Mouse (Mus musculus) embryo, embryonic 9.5 days (tissue): ENCODE measurements around the gene Fat3.

Experiments
- DNase-seq: peaks from one replicate; pipeline ENCODE4 v3.0.0-alpha.2; 2017; ENCODE audit errors: extremely low spot score

Gene Fat3

DNA sequence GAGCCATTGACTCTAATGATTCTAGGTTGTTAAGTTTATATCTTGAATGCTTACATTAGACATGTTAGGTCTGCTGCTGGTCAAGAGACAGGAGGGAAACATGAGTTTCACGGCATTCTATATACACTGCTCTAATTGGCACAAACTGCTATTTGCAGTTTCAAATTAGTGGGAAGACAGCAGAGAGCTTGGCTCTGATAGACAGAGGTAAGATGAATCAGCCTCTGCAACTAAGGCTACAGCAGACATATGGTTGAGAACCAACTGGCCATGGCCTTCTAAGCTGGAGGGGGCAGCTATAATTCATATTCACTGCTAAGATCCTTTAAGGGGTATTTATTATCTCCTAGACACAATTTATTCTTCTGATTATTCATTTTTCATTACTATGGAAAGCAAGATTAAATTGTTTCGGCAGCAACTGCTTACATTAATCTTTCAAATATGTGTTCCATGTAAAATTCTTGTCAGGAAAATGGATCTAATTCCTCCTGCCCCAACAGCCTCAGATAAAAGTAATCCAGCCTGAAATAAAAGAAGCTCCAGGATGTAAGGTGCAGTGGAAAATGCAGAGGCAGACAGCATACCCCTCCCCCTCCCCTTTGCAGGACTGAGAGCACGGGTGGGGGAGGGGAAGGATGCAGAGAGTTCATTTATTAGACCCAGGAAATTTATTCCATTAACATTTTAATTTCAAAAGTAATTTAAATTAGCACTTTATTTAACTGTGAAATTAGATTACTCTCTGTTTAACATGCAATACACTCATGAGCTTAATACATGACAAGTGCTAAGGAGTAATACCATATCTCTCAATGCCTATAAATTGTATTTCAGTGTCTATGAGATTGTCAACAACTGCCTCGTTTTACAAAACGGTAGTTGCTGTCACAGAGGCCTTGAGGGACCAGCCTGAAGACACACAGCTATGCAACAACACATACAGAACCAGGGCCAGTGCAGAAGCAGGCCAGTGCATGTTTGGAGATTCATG lies 189.9 kb downstream of the Fat3 start:
- no peak for DNase-seq

GRCm38 (mm10) chr9:16310305-16310704 lies 190.8 kb downstream of the Fat3 start:
- no peak for DNase-seq

DNA sequence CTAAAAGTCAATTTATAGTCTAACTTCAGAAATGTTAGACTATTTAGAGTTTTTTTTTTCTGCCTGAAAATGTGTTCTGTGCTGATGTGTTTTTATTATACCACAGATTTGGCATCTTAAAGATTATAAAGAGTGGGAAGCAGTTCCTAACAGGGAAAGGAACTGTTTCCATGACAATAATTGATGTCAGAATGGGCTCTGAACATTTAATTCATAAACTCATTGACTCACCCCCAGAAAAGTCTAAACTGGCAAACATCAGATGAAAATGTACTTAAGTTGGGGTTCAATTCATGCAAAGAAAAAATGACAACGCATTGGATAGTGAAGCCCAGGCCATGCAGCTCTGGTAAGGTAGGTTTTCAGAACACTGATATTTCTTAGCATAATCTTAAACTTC lies 193.3 kb downstream of the Fat3 start:
- DNase-seq, result no peak

DNA sequence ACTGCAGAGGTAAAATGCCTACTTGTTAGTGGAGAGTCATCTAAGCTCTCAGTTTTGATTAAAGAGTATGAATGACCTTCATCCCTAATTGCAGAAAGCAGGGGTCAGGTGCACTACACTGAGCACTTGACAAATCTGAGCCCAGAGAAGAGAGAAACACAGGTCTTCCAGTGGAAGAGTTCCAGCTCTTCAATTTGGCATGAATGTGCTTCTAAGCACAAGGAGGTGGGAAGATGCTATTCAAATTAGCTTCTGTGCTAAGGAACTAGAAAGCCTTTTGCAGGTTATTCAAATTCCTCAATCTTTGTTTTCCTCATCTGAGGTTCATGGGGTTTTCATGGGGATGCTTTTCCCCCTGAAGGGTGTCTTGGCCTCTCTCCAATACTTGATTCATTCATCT lies 194.9 kb downstream of the Fat3 start:
- no peak for DNase-seq

DNA sequence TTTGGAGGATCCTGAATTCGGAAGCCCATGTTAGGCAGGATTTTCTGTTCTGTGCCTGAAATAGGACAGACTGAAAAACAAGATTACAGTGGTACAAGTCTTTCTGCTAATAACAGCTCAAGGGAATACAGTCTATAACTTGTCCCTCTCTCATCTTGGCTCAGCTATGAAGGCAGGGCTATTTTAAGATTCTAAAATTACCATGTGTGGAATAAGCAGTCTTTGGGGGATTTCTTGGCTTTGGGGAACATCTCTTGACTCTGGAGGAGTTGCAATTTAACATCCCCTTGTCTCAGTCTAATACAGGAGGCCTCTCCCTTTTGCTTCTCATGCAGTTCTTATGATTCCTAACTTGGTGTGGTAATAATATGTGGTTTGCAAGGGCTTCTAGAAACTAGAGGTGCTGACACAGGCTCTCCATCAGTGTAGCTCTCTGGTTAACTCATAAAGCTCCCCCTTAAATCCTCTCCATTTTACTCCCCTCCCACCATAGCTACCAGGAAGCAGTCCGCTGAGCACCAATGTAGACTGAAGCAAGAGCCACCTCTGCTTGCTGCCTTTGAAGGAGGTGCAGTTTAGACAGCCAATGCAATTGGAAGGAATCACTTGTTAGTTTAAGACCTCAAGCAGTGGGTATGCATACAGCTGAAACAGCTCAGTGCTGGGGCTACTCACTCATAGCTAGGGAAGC lies 195.5 kb downstream of the Fat3 start:
- DNase-seq, result no peak

DNA sequence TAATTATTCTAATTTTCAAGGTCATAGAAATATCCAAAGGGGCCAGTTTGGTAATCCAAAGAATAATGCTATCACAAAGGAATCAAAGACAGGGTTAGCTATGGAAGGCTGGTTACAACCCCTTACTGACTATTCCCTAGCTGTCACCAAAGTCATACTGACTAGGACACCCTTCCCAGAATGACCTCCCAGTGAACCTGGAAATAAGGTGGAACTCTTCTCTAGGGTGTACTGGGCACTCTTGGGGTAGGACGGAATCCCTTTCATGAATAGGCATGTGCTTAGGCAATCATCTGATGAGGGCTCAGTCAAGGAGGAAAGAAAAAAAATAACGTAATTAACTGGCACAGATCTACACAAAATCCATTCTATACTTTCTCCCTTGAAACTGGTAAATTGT lies 196.1 kb downstream of the Fat3 start:
- DNase-seq, result no peak

GRCm38 (mm10) chr9:16302484-16302883 lies 198.6 kb downstream of the Fat3 start:
- DNase-seq, result no peak

DNA sequence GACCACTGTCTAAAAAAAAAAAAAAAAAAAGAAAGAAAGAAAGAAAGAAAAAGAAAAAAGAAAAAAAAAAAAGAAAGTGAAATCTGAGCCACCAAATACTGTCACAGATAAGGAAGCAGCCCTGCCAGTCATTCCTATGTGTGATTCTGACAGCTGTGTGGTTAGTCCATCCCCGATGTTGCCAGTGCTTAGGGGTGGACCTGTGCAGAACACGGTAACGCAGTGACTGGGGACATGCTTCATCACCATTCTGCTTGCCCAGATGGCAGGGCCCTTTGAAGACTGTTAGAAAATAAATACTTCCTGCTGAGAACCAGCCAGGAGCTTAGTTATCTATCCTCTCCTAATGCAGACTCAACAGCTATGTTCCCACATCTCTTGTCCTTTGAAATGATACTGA lies 203.2 kb downstream of the Fat3 start:
- no peak for DNase-seq

GRCm38 (mm10) chr9:16293928-16294806 lies 206.9 kb downstream of the Fat3 start:
- no peak for DNase-seq

DNA sequence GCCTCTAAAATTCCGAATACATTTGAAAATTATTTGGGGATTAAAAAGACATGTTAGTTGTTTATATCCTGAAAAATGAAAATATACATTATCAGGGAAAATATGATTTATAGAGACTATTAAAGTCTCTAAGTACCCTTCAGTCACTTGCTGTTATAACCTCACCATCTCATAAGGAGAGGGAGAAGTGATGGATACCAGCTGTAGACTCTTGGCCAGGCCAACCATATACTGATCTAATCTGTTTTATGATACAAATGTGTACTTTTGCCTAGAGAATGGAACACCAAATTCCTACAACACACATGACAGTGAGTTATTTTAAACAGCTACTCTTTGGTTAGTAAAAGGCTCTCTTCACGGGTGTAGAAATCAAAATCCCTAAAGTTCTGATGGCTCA lies 208.6 kb downstream of the Fat3 start:
- DNase-seq, result no peak

GRCm38 (mm10) chr9:16290911-16291310 lies 210.2 kb downstream of the Fat3 start:
- DNase-seq, result no peak

DNA sequence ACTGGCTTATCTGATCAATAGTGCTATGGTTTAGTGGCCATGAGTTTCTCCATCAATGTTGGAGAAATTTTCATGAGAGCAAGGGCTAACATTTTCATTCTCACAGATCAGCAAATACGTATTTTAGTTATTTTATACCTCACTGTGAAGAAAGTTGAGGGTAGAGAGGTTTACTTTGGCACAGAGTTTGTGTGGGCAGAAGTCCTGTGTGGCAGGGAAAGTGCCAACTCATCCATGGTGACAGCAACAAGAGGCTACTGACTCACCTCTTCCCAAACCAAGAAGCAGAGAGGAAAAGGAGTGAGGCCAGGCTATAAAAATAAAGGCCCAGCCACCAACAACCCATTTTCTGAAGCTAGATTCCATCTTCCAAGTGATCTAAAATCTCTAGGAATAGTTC lies 218.1 kb downstream of the Fat3 start:
- DNase-seq, result no peak

DNA sequence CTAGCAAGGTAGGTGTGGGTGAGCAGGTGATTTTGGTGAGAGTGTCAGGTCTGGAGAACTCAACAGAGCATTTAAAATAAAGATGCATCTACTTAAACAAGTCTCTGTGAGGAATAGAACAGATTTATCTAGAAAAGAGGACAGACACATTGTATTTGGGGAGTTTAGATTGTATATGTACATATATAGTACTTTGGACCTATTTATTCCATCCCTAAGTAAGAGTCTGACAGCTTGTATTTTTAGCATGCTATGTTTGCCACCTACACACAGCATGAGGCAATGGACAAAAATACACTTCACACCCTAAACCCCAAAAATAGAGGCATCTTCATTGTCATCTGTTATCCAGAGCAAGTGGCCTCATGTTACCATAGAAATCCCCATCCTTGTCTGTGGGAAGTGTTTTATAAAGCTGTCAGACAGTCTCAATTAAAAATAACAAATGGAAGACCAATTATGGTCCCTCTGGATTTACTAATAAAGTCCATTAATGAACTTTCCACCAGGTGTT lies 218.7 kb downstream of the Fat3 start:
- no peak for DNase-seq

- DNase-seq, result no peak
Measured at GRCm38 (mm10) chr9:16275589-16275988, 225.5 kb downstream of the Fat3 start.

DNA sequence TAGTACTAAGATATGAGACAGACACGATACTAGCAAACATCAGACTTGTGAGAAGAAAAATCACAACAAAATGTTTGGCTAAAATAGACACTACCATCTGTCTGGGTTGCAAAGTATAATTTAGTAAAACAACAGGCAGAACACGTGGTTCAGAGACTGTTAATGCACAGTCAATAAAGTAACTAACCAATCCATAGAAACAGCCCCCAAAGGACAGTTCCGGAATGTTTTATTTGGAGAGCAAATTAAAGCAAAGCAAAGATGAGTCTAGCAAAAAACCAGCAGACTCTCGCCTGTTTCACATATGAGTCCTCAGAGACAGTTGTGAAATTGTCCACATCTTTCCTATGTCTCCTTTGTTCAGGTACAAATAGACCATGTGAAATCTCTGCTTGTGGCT lies 227.0 kb downstream of the Fat3 start:
- no peak for DNase-seq

DNA sequence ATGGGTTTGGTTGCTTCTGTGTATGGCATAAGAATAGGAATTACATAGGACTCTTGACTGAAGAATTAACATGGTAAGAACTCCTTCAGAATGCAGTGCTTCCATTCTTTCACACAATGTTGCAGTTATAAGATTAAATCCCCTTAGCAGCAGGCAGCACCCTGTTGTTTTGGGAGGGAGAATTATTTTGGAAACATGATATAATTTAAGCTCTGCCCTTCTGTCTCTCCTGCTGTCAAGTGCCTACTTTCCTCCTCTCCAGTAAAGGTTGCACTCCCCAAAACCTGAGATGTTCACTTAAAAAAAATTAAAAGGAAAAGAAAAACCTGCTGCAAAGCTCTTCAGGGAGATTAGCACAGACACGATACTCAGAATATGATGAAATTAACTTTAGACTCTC lies 228.3 kb downstream of the Fat3 start:
- no peak for DNase-seq

DNA sequence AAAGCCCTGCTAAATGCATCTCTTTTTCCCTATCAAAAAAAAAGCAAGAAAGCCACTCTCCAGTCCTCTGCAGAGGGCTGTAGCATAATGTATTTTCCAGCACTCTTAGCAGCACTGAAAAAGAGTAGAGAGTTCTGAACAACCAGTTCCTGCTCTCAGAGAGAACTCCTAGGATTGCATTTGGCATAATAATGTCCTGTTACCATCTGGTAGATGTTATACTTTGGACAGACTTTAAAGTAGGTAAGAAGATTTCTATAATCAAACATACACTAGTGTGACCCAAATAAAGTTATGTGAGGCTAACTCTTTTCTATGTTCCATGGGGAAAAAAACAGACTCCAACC lies 230.3 kb downstream of the Fat3 start:
- DNase-seq, result no peak

DNA sequence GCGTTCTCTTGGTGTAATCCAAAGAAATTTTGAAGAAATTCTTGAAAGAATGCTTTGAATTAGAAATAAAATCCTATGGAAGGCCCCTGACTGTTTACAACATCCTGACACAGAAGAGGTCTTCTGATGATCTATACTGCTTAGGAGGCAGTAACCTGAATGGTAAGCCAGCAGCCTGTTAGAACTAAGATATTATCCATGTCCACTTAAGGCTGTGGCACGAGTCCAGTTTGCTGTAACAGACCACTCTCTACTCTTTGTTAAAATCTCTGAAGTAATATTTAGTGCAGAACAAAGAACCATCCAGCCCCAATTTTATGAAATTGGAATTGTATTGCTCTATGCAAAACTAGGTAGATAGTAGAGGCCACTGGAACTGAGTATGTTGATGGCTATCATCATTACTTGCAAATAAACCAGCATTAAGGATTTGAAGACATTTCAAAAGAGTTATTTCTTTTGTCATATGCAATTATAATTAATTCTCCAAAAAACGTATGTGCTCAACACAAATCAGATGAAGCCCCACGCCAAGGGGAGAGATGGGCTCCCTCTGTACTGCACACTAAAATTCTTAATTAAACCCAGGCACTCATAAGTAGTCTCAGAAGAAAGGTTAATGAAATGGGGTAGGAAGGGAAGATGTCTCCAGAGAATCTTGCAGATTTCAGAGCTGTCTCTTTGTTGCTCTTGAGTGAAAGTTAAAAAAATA lies 230.9 kb downstream of the Fat3 start:
- DNase-seq, result no peak

- no peak for DNase-seq
Measured at GRCm38 (mm10) chr9:16265519-16265918, 235.6 kb downstream of the Fat3 start.

DNA sequence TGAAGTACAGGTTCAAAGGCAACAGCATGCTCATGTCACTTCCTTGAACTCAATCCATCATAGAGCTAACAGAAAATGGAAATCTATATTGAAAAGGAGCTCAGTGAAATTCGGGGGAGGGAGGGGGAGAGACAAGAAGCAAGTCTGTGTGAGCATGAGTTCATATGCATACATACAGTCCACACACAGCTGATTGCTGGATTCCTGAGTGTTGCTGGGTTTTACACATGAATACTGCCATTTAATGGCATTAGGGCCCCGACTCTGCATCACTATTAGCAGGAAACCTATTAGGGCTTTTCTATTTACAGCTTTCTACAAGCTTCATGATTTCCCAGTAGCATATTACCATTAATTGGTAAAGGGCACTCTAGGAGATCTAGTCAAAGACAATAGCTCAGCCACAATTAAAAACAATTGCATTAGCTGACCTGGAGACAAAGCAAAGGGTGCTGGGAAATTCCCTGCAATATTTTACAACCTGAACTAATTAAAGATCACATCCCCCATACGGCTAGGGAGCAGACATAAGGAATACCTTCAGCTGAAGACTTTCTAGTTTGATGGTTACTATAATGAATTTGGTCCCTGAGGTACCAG lies 243.7 kb downstream of the Fat3 start:
- no peak for DNase-seq
